Mouse (Mus musculus) CH12.LX (cell line): ENCODE results near the gene Ell.

Experiments
- CHD1 ChIP-seq: IDR thresholded peaks from 2 replicates; pipeline ENCODE4 v1.6.1; 2012; ENCODE audit warnings: low read depth, low read length, improper control_type of control experiment, inconsistent platforms
- CTCF ChIP-seq, 2 experiments: IDR thresholded peaks in 1 of 2; conservative IDR thresholded peaks in 1 of 2; 2 replicates each; pipeline ENCODE4 v1.5.1; 2011 to 2012; ENCODE audit warnings: low read depth in 2 of 2, low read length in 2 of 2, improper control_type of control experiment in 1 of 2, inconsistent platforms in 1 of 2, mild to moderate bottlenecking in 1 of 2, moderate library complexity in 1 of 2
- EP300 ChIP-seq: IDR thresholded peaks from 2 replicates; pipeline ENCODE4 v1.6.1; 2011; ENCODE audit warnings: low read length, improper control_type of control experiment
- GABPA ChIP-seq: IDR thresholded peaks from 2 replicates; pipeline ENCODE4 v1.6.1; 2012; ENCODE audit warnings: low read depth, low read length, improper control_type of control experiment, inconsistent platforms; ENCODE audit not compliant: insufficient replicate concordance
- JUND ChIP-seq: conservative IDR thresholded peaks from 2 replicates; pipeline ENCODE4 v1.6.1; 2011; ENCODE audit warnings: low read depth, low read length, improper control_type of control experiment
- MAFK ChIP-seq: IDR thresholded peaks from 2 replicates; pipeline ENCODE4 v1.6.1; 2011; ENCODE audit warnings: low read length, improper control_type of control experiment; ENCODE audit not compliant: insufficient replicate concordance
- MYC ChIP-seq: IDR thresholded peaks from 2 replicates; pipeline ENCODE4 v1.6.1; 2011; ENCODE audit warnings: low read depth, mild to moderate bottlenecking, improper control_type of control experiment, low read length
- POLR2A ChIP-seq: IDR thresholded peaks from 2 replicates; pipeline ENCODE4 v1.6.1; 2011; ENCODE audit warnings: low read depth, mild to moderate bottlenecking, improper control_type of control experiment, low read length
- SIN3A ChIP-seq: IDR thresholded peaks from 2 replicates; pipeline ENCODE4 v1.6.1; 2012; ENCODE audit warnings: low read length, improper control_type of control experiment, inconsistent platforms
- USF1 ChIP-seq: IDR thresholded peaks from 2 replicates; pipeline ENCODE4 v1.6.1; 2014; ENCODE audit warnings: low read depth, mild to moderate bottlenecking, inconsistent platforms, low read length, improper control_type of control experiment
- ZNF384 ChIP-seq: IDR thresholded peaks from 2 replicates; pipeline ENCODE4 v1.6.1; 2012; ENCODE audit warnings: low read depth, low read length, improper control_type of control experiment, inconsistent platforms

- TF ChIP-seq MYC, result no peak
- TF ChIP-seq EP300, result no peak
- TF ChIP-seq POLR2A, result no peak
- TF ChIP-seq ZNF384, result no peak
- no peak for TF ChIP-seq USF1
- TF ChIP-seq SIN3A, result no peak
- no peak for TF ChIP-seq MAFK
- TF ChIP-seq GABPA, result no peak
- no peak for TF ChIP-seq CHD1
- TF ChIP-seq JUND, result no peak
- TF ChIP-seq CTCF (conservative IDR thresholded peaks at IDR 0.05 in 1 of 2, IDR thresholded peaks at IDR 0.05 in 1 of 2; ENCODE audit: low read depth in 2 of 2, low read length in 2 of 2), result no peak
Observed at GRCm38 (mm10) chr8:70495001-70495770, 44.1 kb upstream of the Ell start.
